Mouse (Mus musculus) T-helper 1 cell (primary cell): ENCODE measurements at regions not wholly inside any gene's neighbourhood (a gene's known extent, or its start where the extent isn't known, plus 50 kb on each side); places are given as distances from the start of the nearest gene placed in this dataset.
"Not testable (repeated sequence)": the region's sequence is repeated elsewhere in the genome, so short reads cannot be mapped to it uniquely, and the experiment has no call there.

Source experiments
- in situ Hi-C: fragments of 300-600 bp; cut with MboI, MseI; formaldehyde crosslinking; loops from one replicate; pipeline ENCODE4 v1.15.1; 2025; ENCODE audit warnings: high pct_unique_total_duplicates

GRCm38 (mm10) chr12:5764026-5764425, 388.5 kb upstream of the Klhl29 start:
- in situ Hi-C loops: no loop called here

GRCm38 (mm10) chr12:5762306-5762927, 386.9 kb upstream of the Klhl29 start:
- in situ Hi-C loops: no loop called here

- in situ Hi-C loops: no loop called here
Measured at GRCm38 (mm10) chr12:5759485-5759884, 384.0 kb upstream of the Klhl29 start.

GRCm38 (mm10) chr12:5757766-5758165, 382.3 kb upstream of the Klhl29 start:
- in situ Hi-C loops: no loop called here

GRCm38 (mm10) chr12:5757361-5757760, 381.9 kb upstream of the Klhl29 start:
- in situ Hi-C loops: no loop called here

GRCm38 (mm10) chr12:5753831-5754230, 378.3 kb upstream of the Klhl29 start:
- in situ Hi-C loops: no loop called here

- in situ Hi-C loops: no loop called here
Measured at GRCm38 (mm10) chr12:5744086-5744709, 368.7 kb upstream of the Klhl29 start.

GRCm38 (mm10) chr12:5736066-5736465, 360.6 kb upstream of the Klhl29 start:
- in situ Hi-C loops: no loop called here

GRCm38 (mm10) chr12:5734902-5735301, 359.4 kb upstream of the Klhl29 start:
- in situ Hi-C loops: no loop called here

GRCm38 (mm10) chr12:5723113-5723512, 347.6 kb upstream of the Klhl29 start:
- in situ Hi-C loops: no loop called here

- in situ Hi-C loops: not testable (repeated sequence)
Measured at GRCm38 (mm10) chr12:5717527-5717926, 342.0 kb upstream of the Klhl29 start.

GRCm38 (mm10) chr12:5698778-5699454, 323.4 kb upstream of the Klhl29 start:
- in situ Hi-C loops: no loop called here

- in situ Hi-C loops: no loop called here
Measured at GRCm38 (mm10) chr12:5682182-5682581, 306.7 kb upstream of the Klhl29 start.

GRCm38 (mm10) chr12:5678126-5678525, 302.6 kb upstream of the Klhl29 start:
- in situ Hi-C loops: not testable (repeated sequence)

- in situ Hi-C loops: no loop called here
Measured at GRCm38 (mm10) chr12:5668486-5668885, 293.0 kb upstream of the Klhl29 start.

- in situ Hi-C loops: no loop called here
Measured at GRCm38 (mm10) chr12:5637571-5638275, 262.2 kb upstream of the Klhl29 start.

GRCm38 (mm10) chr12:5633971-5634370, 258.5 kb upstream of the Klhl29 start:
- in situ Hi-C loops: no loop called here

- in situ Hi-C loops: no loop called here
Measured at GRCm38 (mm10) chr12:5601084-5601654, 225.7 kb upstream of the Klhl29 start.

GRCm38 (mm10) chr12:5599426-5599825, 223.9 kb upstream of the Klhl29 start:
- in situ Hi-C loops: no loop called here

GRCm38 (mm10) chr12:5598961-5599360, 223.5 kb upstream of the Klhl29 start:
- in situ Hi-C loops: no loop called here

GRCm38 (mm10) chr12:5572831-5573230, 197.3 kb upstream of the Klhl29 start:
- in situ Hi-C loops: no loop called here

GRCm38 (mm10) chr12:5568941-5569340, 193.5 kb upstream of the Klhl29 start:
- in situ Hi-C loops: no loop called here
